Mouse (Mus musculus): Measurements from ENCODE around the gene Spindoc.

The Spindoc gene

GRCm38 (mm10) chr19:7382903-7383865 is at the start of gene Spindoc:
Gene Spindoc, minus strand, starts transcription at chr19:7382994.
- peak; percentile 98 for DNase-seq (ENCODE audit: low spot score)

- DNase-seq (ENCODE audit: low spot score), result no peak
Measured at GRCm38 (mm10) chr19:7425398-7425775, 42.6 kb upstream of the Spindoc start.

- no peak for DNase-seq (ENCODE audit: low spot score)
Measured at GRCm38 (mm10) chr19:7424590-7425397, 42.0 kb upstream of the Spindoc start.

GRCm38 (mm10) chr19:7424131-7424530 is 41.3 kb upstream of the Spindoc start:
- no peak for DNase-seq (ENCODE audit: low spot score)

GRCm38 (mm10) chr19:7423656-7424030 is 40.8 kb upstream of the Spindoc start:
- no peak for DNase-seq (ENCODE audit: low spot score)

- no peak for DNase-seq (ENCODE audit: low spot score)
Measured at GRCm38 (mm10) chr19:7423028-7423655, 40.3 kb upstream of the Spindoc start.

GRCm38 (mm10) chr19:7422656-7423027 is 39.8 kb upstream of the Spindoc start:
- DNase-seq (ENCODE audit: low spot score), result no peak

- DNase-seq (ENCODE audit: low spot score), result no peak
Measured at GRCm38 (mm10) chr19:7421602-7422591, 39.1 kb upstream of the Spindoc start.

GRCm38 (mm10) chr19:7420841-7421601 is 38.2 kb upstream of the Spindoc start:
- no peak for DNase-seq (ENCODE audit: low spot score)

GRCm38 (mm10) chr19:7420108-7420507 is 37.3 kb upstream of the Spindoc start:
- no peak for DNase-seq (ENCODE audit: low spot score)

- DNase-seq (ENCODE audit: low spot score), result no peak
Measured at GRCm38 (mm10) chr19:7419134-7419533, 36.3 kb upstream of the Spindoc start.

- peak; percentile 53 for DNase-seq (ENCODE audit: low spot score)
Measured at GRCm38 (mm10) chr19:7417911-7418849, 35.4 kb upstream of the Spindoc start.

GRCm38 (mm10) chr19:7416834-7417735 is 34.3 kb upstream of the Spindoc start, which contains the start of gene 2700081O15Rik:
Gene 2700081O15Rik, plus strand, starts transcription at chr19:7417625.
- DNase-seq (ENCODE audit: low spot score), result no peak

GRCm38 (mm10) chr19:7415916-7416833 is 33.4 kb upstream of the Spindoc start:
- no peak for DNase-seq (ENCODE audit: low spot score)

- no peak for DNase-seq (ENCODE audit: low spot score)
Measured at GRCm38 (mm10) chr19:7412361-7412760, 29.6 kb upstream of the Spindoc start.

GRCm38 (mm10) chr19:7404623-7405229 is 21.9 kb upstream of the Spindoc start:
- no peak for DNase-seq (ENCODE audit: low spot score)

GRCm38 (mm10) chr19:7400635-7401034 is 17.8 kb upstream of the Spindoc start:
- DNase-seq (ENCODE audit: low spot score), result no peak
